Mouse (Mus musculus): ENCODE results near the gene Atrnl1. TPM values are rescaled to one million over a fixed set of nuclear protein-coding genes. Genes with fewer than 3 reads are reported as not detected.

The Atrnl1 gene
- polyA plus RNA-seq, 1 experiment: 8.8 TPM

- TF ChIP-seq POLR2A (IDR thresholded peaks at IDR 0.05; ENCODE audit: borderline replicate concordance, low read depth, low read length): no peak
- Histone ChIP-seq H3K4me1 (ENCODE audit: control insufficient read depth, insufficient read depth, low read length) (no peaks in the 10 kb centered on the region), H3K27ac (ENCODE audit: insufficient read depth, low read depth, low read length) (no peak overlapping the region), H3K4me3 (ENCODE audit: insufficient read depth, low read length) (no peak overlapping the region)
Observed at GRCm38 (mm10) chr19:57926164-57926860, 315.5 kb downstream of the Atrnl1 start.

GRCm38 (mm10) chr19:57926941-57927471 is 316.2 kb downstream of the Atrnl1 start:
- Histone ChIP-seq H3K4me3 (ENCODE audit: insufficient read depth, low read length) (no peak overlapping the region), H3K4me1 (ENCODE audit: control insufficient read depth, insufficient read depth, low read length) (no peaks in the 10 kb centered on the region), H3K27ac (ENCODE audit: insufficient read depth, low read depth, low read length) (no peak overlapping the region)
- TF ChIP-seq POLR2A (IDR thresholded peaks at IDR 0.05; ENCODE audit: borderline replicate concordance, low read depth, low read length) (no peak), CTCF (IDR thresholded peaks at IDR 0.05; ENCODE audit: low read depth, low read length) (no peak)

GRCm38 (mm10) chr19:57927566-57928523 is 317.0 kb downstream of the Atrnl1 start:
- Histone ChIP-seq H3K4me1 (ENCODE audit: control insufficient read depth, insufficient read depth, low read length) (no peaks in the 10 kb centered on the region), H3K4me3 (ENCODE audit: insufficient read depth, low read length) (no peak overlapping the region), H3K27ac (ENCODE audit: insufficient read depth, low read depth, low read length) (no peak overlapping the region)
- TF ChIP-seq CTCF (IDR thresholded peaks at IDR 0.05; ENCODE audit: low read depth, low read length) (no peak), POLR2A (IDR thresholded peaks at IDR 0.05; ENCODE audit: borderline replicate concordance, low read depth, low read length) (no peak)

- no peak overlapping the region for H3K4me3 ChIP-seq (ENCODE audit: insufficient read depth, low read length)
- no peak overlapping the region for H3K27ac ChIP-seq (ENCODE audit: insufficient read depth, low read depth, low read length)
- no peak for TF ChIP-seq CTCF (IDR thresholded peaks at IDR 0.05; ENCODE audit: low read depth, low read length)
- no peak for TF ChIP-seq POLR2A (IDR thresholded peaks at IDR 0.05; ENCODE audit: borderline replicate concordance, low read depth, low read length)
- no peaks in the 10 kb centered on the region for H3K4me1 ChIP-seq (ENCODE audit: control insufficient read depth, insufficient read depth, low read length)
Observed at GRCm38 (mm10) chr19:57931626-57932025, 320.8 kb downstream of the Atrnl1 start.

DNA sequence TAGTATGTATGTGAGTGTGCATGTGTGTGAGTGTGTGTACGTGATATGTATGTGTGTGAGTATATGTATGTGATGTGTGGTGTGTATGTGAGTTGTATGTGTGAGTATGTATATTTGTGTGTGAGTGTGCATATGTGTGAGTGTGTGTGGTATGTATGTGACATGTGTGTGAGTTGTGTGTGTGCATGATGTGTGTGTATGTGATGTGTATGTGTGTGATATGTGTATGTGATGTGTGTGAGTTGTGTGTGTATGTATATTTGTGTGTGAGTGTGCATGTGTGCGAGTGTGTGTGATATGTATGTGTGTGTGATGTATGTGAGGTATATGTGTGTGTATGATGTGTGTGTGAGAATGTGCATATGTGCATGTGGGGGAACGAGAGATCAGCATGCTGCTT is 326.0 kb downstream of the Atrnl1 start:
- Histone ChIP-seq H3K27ac (ENCODE audit: insufficient read depth, low read depth, low read length) (no peak overlapping the region), H3K4me3 (ENCODE audit: insufficient read depth, low read length) (no peak overlapping the region), H3K4me1 (ENCODE audit: control insufficient read depth, insufficient read depth, low read length) (no peaks in the 10 kb centered on the region)
- TF ChIP-seq POLR2A (IDR thresholded peaks at IDR 0.05; ENCODE audit: borderline replicate concordance, low read depth, low read length) (no peak), CTCF (IDR thresholded peaks at IDR 0.05; ENCODE audit: low read depth, low read length) (no peak)

- Histone ChIP-seq H3K27ac (ENCODE audit: insufficient read depth, low read depth, low read length) (no peak overlapping the region), H3K4me1 (ENCODE audit: control insufficient read depth, insufficient read depth, low read length) (no peaks in the 10 kb centered on the region), H3K4me3 (ENCODE audit: insufficient read depth, low read length) (no peak overlapping the region)
- TF ChIP-seq POLR2A (IDR thresholded peaks at IDR 0.05; ENCODE audit: borderline replicate concordance, low read depth, low read length) (no peak), CTCF (IDR thresholded peaks at IDR 0.05; ENCODE audit: low read depth, low read length) (no peak)
Observed at GRCm38 (mm10) chr19:57939166-57939565, 328.3 kb downstream of the Atrnl1 start.

DNA sequence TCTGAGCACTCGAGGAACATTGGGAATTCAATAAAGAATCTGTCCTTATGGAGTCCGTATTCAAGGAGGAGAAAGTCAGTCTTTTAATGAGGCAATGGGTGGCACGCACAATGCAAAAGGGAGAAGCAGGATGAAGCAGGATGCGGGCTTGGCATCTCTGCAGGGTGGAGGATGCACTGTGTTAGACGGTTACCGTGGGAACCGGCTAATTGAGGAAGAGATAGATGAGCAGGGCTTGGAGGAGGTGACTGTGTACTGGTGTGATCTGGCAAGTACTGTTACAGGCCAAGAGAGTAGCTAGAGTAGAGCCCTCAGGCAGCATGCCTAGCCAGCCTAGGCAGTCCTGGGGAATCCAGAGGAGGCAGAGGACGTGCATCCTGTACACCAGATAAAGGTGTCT is 330.7 kb downstream of the Atrnl1 start:
- Histone ChIP-seq H3K27ac (ENCODE audit: insufficient read depth, low read depth, low read length) (no peak overlapping the region), H3K4me3 (ENCODE audit: insufficient read depth, low read length) (no peak overlapping the region), H3K4me1 (ENCODE audit: control insufficient read depth, insufficient read depth, low read length) (no peaks in the 10 kb centered on the region)
- no peak for TF ChIP-seq POLR2A (IDR thresholded peaks at IDR 0.05; ENCODE audit: borderline replicate concordance, low read depth, low read length)
- TF ChIP-seq CTCF (IDR thresholded peaks at IDR 0.05; ENCODE audit: low read depth, low read length): no peak

DNA sequence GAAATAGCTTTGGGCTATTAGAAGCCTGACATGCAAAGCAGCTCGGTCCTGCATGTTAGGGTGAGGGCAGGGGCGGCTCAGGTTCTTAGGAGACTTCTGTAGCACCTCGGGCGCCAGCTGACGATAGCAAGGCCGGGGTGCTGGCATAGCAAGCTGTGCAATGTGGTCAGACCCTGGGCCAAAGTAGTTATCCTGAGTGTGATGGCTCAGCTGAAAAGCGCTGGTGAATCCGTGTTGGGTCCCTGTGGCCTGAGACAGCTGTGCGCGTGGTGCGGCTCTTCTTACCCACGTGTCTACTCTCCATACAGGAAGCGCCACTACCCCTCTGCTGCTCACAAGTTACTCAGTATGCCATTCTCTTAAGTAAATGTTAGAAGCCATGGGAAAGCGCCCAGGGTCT is 331.4 kb downstream of the Atrnl1 start:
- Histone ChIP-seq H3K4me1 (ENCODE audit: control insufficient read depth, insufficient read depth, low read length) (no peaks in the 10 kb centered on the region), H3K27ac (ENCODE audit: insufficient read depth, low read depth, low read length) (no peak overlapping the region), H3K4me3 (ENCODE audit: insufficient read depth, low read length) (no peak overlapping the region)
- TF ChIP-seq CTCF (IDR thresholded peaks at IDR 0.05; ENCODE audit: low read depth, low read length) (no peak), POLR2A (IDR thresholded peaks at IDR 0.05; ENCODE audit: borderline replicate concordance, low read depth, low read length) (no peak)

- H3K27ac ChIP-seq (ENCODE audit: insufficient read depth, low read depth, low read length): no peak overlapping the region
- H3K4me3 ChIP-seq (ENCODE audit: insufficient read depth, low read length): no peak overlapping the region
- no peaks in the 10 kb centered on the region for H3K4me1 ChIP-seq (ENCODE audit: control insufficient read depth, insufficient read depth, low read length)
- TF ChIP-seq CTCF (IDR thresholded peaks at IDR 0.05; ENCODE audit: low read depth, low read length) (no peak), POLR2A (IDR thresholded peaks at IDR 0.05; ENCODE audit: borderline replicate concordance, low read depth, low read length) (no peak)
Observed at GRCm38 (mm10) chr19:57943308-57943707, 332.5 kb downstream of the Atrnl1 start.

DNA sequence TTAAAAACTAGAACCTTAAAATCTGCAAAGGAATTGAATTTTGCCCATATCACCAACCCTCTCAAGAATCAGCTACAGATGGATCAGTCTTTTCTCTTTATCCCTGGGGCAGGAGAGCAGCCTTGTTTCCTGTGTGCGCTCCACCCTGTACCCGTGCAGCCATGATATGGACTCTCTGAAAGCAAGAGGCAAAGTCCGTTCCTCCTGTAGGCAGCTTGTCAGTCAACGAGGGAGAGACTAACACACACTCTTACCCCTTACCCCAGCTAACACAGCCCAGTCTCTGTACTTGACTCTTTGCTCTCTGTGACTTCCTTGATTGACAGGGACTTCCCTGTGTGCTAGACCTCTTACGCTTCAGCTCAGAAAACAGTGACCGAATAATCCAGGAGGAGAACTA is 333.8 kb downstream of the Atrnl1 start:
- Histone ChIP-seq H3K4me3 (ENCODE audit: insufficient read depth, low read length) (no peak overlapping the region), H3K4me1 (ENCODE audit: control insufficient read depth, insufficient read depth, low read length) (peaks cover 5% of the 10 kb centered on the region), H3K27ac (ENCODE audit: insufficient read depth, low read depth, low read length) (no peak overlapping the region)
- TF ChIP-seq POLR2A (IDR thresholded peaks at IDR 0.05; ENCODE audit: borderline replicate concordance, low read depth, low read length) (no peak), CTCF (IDR thresholded peaks at IDR 0.05; ENCODE audit: low read depth, low read length) (no peak)
